Mouse (Mus musculus) midbrain, postnatal 0 days (tissue): Measurements from ENCODE around the gene Spag7. TPM values are rescaled to one million over a fixed set of nuclear protein-coding genes. Genes with fewer than 3 reads are reported as not detected.
A peak's percentile ranks its signal among the peaks of the same experiment; 100 is the strongest.

Source experiments
- ATAC-seq: fragments of 200-750 bp; cut with Nextera tagmentation; 2 replicates; pipeline ENCODE4 v1.8.0; 2017; ENCODE audit warnings: moderate number of reproducible peaks, mild to moderate bottlenecking, moderate TSS enrichment, moderate library complexity; ENCODE audit not compliant: low FRiP score
- DNase-seq: peaks from one replicate; pipeline ENCODE4 v3.0.0-alpha.2; 2015; ENCODE audit warnings: low spot score
- H3K27ac ChIP-seq: fragments of 300-500 bp; sonication (generic); 2 replicates; pipeline ENCODE4 v1.5.1; 2014; ENCODE audit warnings: low read depth, mild to moderate bottlenecking, low read length, mixed read lengths
- H3K27me3 ChIP-seq: fragments of 300-500 bp; sonication (generic); 2 replicates; pipeline ENCODE4 v1.6.1; 2014; ENCODE audit warnings: low read length, control low read depth, mixed read lengths; ENCODE audit not compliant: insufficient read depth
- H3K36me3 ChIP-seq: fragments of 300-500 bp; sonication (generic); 2 replicates; pipeline ENCODE4 v1.6.1; 2014; ENCODE audit warnings: low read length, control low read depth, mixed read lengths; ENCODE audit not compliant: insufficient read depth
- H3K4me1 ChIP-seq: fragments of 300-500 bp; sonication (generic); 2 replicates; pipeline ENCODE4 v1.6.1; 2014; ENCODE audit warnings: mild to moderate bottlenecking, control low read depth, antibody characterized with exemption, low read length, mixed read lengths; ENCODE audit not compliant: insufficient read depth
- H3K4me2 ChIP-seq: fragments of 300-500 bp; sonication (generic); 2 replicates; pipeline ENCODE4 v1.6.1; 2014; ENCODE audit warnings: low read depth, mild to moderate bottlenecking, low read length, mixed read lengths; ENCODE audit not compliant: poor library complexity, severe bottlenecking
- H3K4me3 ChIP-seq: fragments of 300-500 bp; sonication (generic); 2 replicates; pipeline ENCODE4 v1.5.1; 2014; ENCODE audit warnings: low read depth, mild to moderate bottlenecking, low read length, moderate library complexity
- H3K9ac ChIP-seq: fragments of 300-500 bp; sonication (generic); replicated peaks from 2 replicates; pipeline ENCODE4 v1.6.1; 2014; ENCODE audit warnings: mild to moderate bottlenecking, low read length, moderate library complexity, mixed read lengths; ENCODE audit not compliant: poor library complexity, severe bottlenecking
- H3K9me3 ChIP-seq: fragments of 300-500 bp; sonication (generic); 2 replicates; pipeline ENCODE4 v1.6.1; 2016; ENCODE audit warnings: low read length, control low read depth
- CTCF ChIP-seq: IDR thresholded peaks from 2 replicates; pipeline ENCODE4 v1.5.1; 2016; ENCODE audit warnings: antibody characterized with exemption, mild to moderate bottlenecking
- WGBS: fragments of 180-500 bp; shearing (Covaris S2); extraction: QIAGEN DNeasy Blood & Tissue Kit; methylation state at CpG from one replicate; pipeline ENCODE4 v1.1.7; 2014; 5-methylcytosine and 5-hydroxymethylcytosine counted together
- polyA plus RNA-seq: library from polyadenylated mRNA; unstranded; fragments of >200 nt; fragmentation: Nextera tagmentation; extraction: Ambion mirVana; gene quantifications from 2 replicates; pipeline ENCODE4 v1.2.1, GENCODE M21; 2015
- total RNA-seq: library from RNA; depleted of rRNA; stranded (reverse); fragments of >200 nt; gene quantifications from 2 replicates; pipeline ENCODE4 v1.2.3, GENCODE M21; 2014

Spag7 gene
- total and polyA plus RNA-seq, 2 experiments from 2014 or later: 41.9 to 131 TPM

DNA sequence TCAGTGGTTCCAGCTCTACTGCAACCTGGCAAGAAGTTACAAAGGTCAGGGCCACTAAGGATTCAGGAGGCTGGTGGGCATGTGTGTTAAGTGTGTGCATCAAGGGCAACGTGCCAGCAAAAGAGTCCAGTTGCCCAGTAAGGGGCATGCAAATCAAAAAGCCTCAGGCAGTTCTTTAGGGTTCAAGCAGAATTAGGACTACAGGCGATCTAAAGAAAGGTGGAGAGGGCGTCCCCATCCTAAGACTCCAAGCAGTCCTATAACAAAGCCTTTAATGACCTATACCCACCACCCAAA, 23.0 kb downstream of the Spag7 start:
- WGBS: 16% methylated on average over 3 of the region's 3 CpGs
- no peak for DNase-seq
- peak overlapping the region; percentile 87 for H3K9ac ChIP-seq
- H3K4me1 ChIP-seq: peaks cover 10% of the 10 kb centered on the region; the same call in 1 of the 2 replicates
- H3K27me3 ChIP-seq: no peaks in the 10 kb centered on the region
- H3K4me2 ChIP-seq: peak overlapping the region; percentile 71
- H3K4me3 ChIP-seq: peak overlapping the region; percentile 79
- ATAC-seq: 0 out of 2 replicates have a peak, but pooled peaks have one; percentile 1
- no peak for TF ChIP-seq CTCF
- H3K9me3 ChIP-seq: no peaks in the 10 kb centered on the region
- peak overlapping the region; percentile 93 for H3K27ac ChIP-seq
- H3K36me3 ChIP-seq: peaks cover 36% of the 10 kb centered on the region

DNA sequence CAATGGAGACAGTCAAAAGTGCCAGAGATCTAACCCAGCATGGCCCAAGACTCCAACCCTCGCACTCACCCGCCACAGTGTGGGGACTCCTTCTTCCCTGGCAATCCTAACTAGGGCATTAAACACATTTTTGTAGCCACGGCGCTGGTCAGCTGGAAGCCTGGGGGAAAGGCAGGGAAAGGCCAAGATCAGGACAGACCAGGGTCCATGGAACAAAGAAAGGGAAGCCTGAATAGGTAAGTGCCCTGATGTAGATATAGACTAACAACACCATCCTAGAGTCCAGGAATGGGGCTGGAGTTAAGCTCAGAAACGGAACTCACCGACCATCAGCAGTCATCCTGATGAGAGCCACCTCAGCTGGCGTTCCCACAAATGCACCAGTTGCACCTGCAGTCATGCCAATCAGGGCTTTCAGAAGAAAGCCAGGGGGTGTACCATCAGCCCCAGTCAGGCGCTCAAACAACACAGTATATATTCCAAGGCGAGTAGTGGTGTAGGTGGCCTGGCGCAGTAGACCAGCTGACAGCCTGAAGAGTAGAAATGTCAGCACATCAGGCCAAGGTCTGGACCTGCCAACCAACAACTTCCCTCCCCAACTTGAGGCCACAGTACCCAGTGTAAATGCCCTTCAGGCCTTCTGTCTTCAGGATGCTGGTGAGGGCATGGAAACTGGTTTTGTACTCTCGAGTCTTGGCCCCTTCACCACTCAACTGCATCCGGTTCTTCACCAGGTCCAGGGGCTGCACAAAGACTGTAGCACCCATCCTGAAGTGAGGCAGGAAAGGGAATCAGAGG, 23.6 kb downstream of the Spag7 start:
- ATAC-seq (no peak), DNase-seq (no peak)
- peak overlapping the region; percentile 93 for H3K27ac ChIP-seq
- WGBS: 91% methylated on average over 12 of the region's 12 CpGs
- H3K4me2 ChIP-seq: peak overlapping the region; percentile 71
- H3K4me1 ChIP-seq: peaks cover 10% of the 10 kb centered on the region; the same call in 1 of the 2 replicates
- TF ChIP-seq CTCF: no peak
- H3K9me3 ChIP-seq: no peaks in the 10 kb centered on the region
- no peaks in the 10 kb centered on the region for H3K27me3 ChIP-seq
- peak overlapping the region; percentile 87; the same call in 1 of the 2 replicates for H3K9ac ChIP-seq
- H3K4me3 ChIP-seq: peak overlapping the region; percentile 79
- peaks cover 30% of the 10 kb centered on the region for H3K36me3 ChIP-seq

DNA sequence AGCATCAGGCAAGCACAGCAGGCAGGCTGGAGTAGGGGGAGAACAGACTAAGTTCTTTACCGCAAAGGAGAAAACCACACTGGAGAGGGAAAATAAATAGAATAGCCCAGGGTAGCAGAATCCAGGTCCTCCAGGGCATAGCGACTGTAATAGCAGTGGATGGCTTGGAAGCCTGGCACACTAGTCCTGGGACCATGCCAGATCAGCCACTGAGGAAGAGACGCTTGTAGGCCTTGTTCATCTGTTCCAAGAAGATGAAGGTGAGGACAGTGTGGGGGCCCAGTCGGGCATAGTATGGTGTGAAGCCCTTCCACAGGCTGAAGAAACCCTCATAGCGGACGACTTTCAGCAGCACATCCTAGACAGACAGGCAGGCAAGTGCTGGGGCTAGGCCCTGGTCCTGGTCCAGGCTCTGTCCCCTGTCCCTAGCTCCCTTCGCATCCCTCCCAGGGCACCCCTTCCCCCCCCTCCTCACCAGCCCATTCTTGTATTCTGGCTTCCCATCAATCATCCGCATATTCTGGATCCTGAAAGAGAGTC, 24.6 kb downstream of the Spag7 start:
- peaks cover 10% of the 10 kb centered on the region; the same call in 1 of the 2 replicates for H3K4me1 ChIP-seq
- DNase-seq: no peak
- TF ChIP-seq CTCF: no peak
- WGBS: 96% methylated on average over 8 of the region's 8 CpGs
- no peak overlapping the region for H3K9ac ChIP-seq
- ATAC-seq: no peak
- no peaks in the 10 kb centered on the region for H3K9me3 ChIP-seq
- no peaks in the 10 kb centered on the region for H3K27me3 ChIP-seq
- no peak overlapping the region for H3K27ac ChIP-seq
- H3K4me2 ChIP-seq: no peak overlapping the region
- peaks cover 22% of the 10 kb centered on the region for H3K36me3 ChIP-seq
- H3K4me3 ChIP-seq: no peak overlapping the region

DNA sequence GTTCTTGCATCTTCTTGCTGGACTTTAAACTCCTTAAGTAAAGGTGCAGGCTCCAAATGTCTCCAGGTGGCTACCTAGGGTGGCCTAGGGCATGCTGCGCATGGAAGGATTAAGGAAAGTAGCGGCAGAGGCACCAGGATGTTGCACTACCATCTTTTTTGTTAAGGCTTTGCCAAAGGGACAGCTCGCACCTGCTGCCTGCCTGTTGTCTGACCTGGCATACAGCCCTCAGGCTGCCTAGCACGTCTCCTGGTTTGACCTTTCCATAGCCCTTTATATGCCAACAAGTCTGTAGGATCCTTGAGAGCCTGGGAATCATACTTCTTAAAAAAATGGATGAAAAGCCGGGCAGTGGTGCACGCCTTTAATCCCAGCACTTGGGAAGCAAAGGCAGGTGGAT, 26.2 kb downstream of the Spag7 start:
- 95% methylated on average over 6 of the region's 6 CpGs for WGBS
- peaks cover 11% of the 10 kb centered on the region for H3K36me3 ChIP-seq
- H3K27me3 ChIP-seq: no peaks in the 10 kb centered on the region
- H3K4me3 ChIP-seq: no peak overlapping the region
- ATAC-seq: no peak
- DNase-seq: no peak
- H3K4me1 ChIP-seq: peaks cover 10% of the 10 kb centered on the region; the same call in 1 of the 2 replicates
- H3K27ac ChIP-seq: no peak overlapping the region
- no peak overlapping the region for H3K9ac ChIP-seq
- no peak for TF ChIP-seq CTCF
- no peaks in the 10 kb centered on the region for H3K9me3 ChIP-seq
- H3K4me2 ChIP-seq: no peak overlapping the region

DNA sequence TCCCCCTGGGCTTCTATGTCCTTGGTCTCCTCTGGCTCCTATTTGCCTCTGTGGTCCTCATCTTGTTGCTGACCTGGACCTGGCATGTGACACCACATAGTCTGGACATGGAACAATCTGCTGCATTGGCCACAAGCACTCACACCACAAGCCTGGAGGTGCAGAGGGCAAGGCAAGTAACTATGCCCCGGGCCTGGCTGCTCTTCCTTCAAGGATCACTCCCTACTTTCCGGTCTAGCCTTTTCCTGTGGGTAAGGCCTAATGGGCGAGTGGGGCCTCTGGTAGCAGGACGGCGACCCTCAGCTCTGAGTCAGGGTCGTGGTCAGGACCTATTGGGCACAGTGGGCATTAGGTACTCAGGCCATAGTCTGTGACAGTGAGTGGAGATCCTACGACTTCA, 28.0 kb downstream of the Spag7 start:
- TF ChIP-seq CTCF: no peak
- Histone ChIP-seq H3K4me2 (no peak overlapping the region), H3K9ac (no peak overlapping the region), H3K27me3 (no peaks in the 10 kb centered on the region), H3K27ac (no peak overlapping the region), H3K4me1 (peaks cover 7% of the 10 kb centered on the region; the same call in 1 of the 2 replicates), H3K4me3 (no peak overlapping the region), H3K9me3 (no peaks in the 10 kb centered on the region), H3K36me3 (peaks cover 11% of the 10 kb centered on the region)
- ATAC-seq: no peak
- 86% methylated on average over 7 of the region's 7 CpGs for WGBS
- no peak for DNase-seq

DNA sequence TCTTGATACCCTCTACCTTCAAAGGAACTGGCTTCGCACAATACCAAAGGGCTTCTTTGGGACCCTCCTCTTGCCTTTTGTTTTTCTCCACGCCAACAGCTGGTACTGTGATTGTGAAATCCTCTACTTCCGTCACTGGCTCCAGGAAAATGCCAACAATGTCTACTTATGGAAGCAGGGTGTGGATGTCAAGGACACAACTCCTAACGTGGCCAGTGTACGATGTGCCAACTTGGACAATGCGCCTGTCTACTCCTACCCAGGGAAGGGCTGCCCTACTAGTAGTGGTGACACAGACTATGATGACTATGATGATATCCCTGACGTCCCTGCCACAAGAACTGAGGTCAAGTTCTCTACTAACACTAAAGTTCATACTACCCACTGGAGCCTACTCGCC, 29.2 kb downstream of the Spag7 start:
- no peak for TF ChIP-seq CTCF
- 85% methylated on average over 8 of the region's 8 CpGs for WGBS
- no peak overlapping the region for H3K4me3 ChIP-seq
- H3K4me2 ChIP-seq: no peak overlapping the region
- ATAC-seq (no peak), DNase-seq (no peak)
- no peak overlapping the region for H3K27ac ChIP-seq
- H3K27me3 ChIP-seq: no peaks in the 10 kb centered on the region
- H3K36me3 ChIP-seq: peaks cover 8% of the 10 kb centered on the region
- no peak overlapping the region for H3K9ac ChIP-seq
- no peaks in the 10 kb centered on the region for H3K9me3 ChIP-seq
- no peaks in the 10 kb centered on the region for H3K4me1 ChIP-seq
